Mouse (Mus musculus) hematopoietic stem cell, adult 5-6 weeks (primary cell): ENCODE measurements around the gene D1Ertd622e. TPM values are rescaled to one million over a fixed set of nuclear protein-coding genes. Genes with fewer than 3 reads are reported as not detected.

ENCODE experiments used
- ATAC-seq, 2 experiments: fragments of 125-278 bp in 1 of 2; replicated peaks in 1 of 2; 2 replicates each; pipeline ENCODE4 v1.8.0; 2016 to 2017; ENCODE audit warnings: inconsistent platforms in 2 of 2, mild to moderate bottlenecking in 2 of 2, moderate number of reproducible peaks in 2 of 2, low read depth in 1 of 2, moderate TSS enrichment in 1 of 2; ENCODE audit not compliant: low FRiP score in 2 of 2, poor library complexity in 2 of 2, severe bottlenecking in 2 of 2, insufficient read depth in 1 of 2, low TSS enrichment in 1 of 2
- total RNA-seq: library from RNA; stranded (forward); fragments of 172-1452, 232-1000 nt; gene quantifications from 2 replicates; pipeline ENCODE4 v1.2.3, GENCODE M21; 2017

The D1Ertd622e gene
- total RNA-seq, 1 experiment from 2014 or later: 34.4 TPM

DNA sequence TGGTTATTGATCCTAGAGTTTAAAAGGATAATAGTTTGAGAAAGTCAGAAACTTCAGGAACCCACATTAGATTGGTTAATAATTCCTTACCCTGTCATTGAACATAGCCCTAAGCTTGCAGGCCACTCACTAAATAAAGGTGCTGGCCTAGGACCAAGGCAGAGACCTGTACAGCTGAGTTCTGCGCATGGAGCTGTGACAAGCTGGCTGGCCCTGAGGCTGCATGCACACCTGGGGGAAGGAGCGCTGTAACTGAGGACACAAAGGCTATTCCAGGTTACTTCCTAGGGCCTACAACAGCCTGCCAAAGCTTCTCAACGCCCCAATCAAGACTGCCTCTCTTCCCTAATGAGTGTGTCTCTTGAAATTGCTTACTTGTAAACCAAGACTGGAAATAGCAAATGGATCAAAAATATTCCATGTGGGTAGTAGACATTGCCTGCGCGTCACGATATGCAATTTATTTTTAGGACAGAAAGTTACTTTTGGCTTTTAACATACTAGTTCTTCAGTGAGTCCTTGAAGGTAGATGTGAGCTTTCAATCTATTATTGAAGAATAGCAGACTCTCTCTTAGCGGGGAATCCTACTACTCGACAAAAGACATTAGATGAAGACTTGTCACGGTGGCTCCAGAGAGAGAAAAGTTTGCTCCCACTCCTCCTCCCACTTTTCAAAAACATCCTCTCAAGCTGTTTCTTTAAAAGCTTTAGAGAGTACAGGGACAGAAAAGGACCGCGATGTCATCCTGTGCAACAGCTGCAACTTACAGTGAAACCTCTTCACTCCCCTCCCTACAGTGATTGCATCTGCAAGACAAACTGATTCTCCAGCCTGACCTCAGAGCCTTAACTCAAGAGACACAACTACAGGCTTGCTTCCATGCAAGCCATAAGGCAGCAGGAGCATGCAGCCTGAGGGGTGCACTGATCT is 47.1 kb downstream of the D1Ertd622e start:
- ATAC-seq: no peak

DNA sequence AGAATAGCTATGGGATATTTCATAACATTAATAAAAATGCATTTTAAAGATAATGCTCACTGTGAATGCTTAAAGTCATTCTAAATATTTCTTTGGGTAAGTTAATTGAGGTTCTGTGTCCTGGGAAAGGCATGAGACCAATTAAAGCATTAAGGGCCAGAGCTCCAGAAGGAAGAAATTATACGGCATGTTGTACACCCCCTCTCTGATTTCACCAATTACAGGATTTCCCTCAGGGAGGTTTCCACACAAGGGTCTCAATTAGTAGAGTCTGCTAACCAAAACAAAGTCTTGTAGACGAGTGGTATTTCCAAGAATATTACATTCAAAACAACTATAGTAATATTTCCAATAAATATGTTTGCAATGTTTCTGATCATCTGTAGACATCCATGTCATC is 50.1 kb downstream of the D1Ertd622e start:
- no peak for ATAC-seq

DNA sequence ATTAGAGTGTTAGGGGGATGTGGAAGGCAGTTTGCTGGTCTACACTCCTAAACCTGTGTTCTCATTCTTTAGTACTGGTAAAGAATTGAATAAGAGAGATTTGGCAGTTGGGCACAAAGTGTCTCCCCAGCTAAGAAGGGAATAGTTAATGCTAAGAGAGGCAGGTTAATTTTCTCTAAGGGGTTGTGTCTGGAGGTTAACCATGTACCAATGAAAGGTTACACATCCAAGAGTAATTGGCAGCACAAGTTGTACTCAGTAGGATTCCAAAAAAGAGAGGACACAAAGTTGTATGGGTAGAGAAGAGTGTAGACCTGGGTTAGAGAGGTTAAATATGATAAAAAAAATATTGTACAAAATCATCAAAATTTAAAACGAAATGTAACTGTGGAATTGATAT is 58.5 kb downstream of the D1Ertd622e start:
- no peak for ATAC-seq

DNA sequence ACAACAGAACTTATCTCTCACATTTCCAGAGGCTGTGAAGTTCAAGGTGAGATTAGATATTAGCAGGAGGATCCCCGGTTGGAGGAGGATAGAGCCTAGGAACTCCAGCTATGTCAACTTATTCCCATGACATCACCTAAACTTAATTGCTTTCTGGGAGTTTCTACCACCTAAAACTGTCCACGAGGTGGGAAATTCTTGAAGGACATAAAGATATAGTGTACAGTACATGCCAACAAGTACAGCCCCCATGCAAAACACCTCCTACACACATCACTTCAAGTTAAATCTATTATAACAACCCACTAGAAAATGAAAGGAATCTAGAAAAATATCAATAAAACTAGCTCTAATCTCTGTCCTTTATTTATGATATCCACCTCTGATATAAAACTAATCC is 61.5 kb downstream of the D1Ertd622e start:
- no peak for ATAC-seq

DNA sequence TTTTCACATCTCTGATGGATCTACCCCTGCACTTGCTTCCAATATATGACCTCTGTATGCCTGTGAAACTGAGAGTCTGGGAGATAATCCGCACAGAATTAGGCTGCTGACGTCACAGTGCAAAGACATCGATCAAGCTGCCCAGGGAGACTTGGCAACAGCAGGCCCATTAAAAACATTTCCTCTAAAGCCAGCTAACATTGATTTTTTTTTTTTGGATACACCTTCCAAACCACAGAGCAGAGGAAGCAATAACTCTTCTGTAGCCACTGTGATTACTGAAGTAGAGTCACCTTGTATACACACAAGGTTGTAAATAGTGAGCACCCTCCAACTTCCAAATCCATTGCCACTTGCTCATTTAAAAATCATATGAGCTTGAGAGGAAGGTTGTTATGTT is 62.8 kb downstream of the D1Ertd622e start:
- ATAC-seq: peak in 1 of 2 experiments; percentile 12; a peak in 2 of 4 replicates

DNA sequence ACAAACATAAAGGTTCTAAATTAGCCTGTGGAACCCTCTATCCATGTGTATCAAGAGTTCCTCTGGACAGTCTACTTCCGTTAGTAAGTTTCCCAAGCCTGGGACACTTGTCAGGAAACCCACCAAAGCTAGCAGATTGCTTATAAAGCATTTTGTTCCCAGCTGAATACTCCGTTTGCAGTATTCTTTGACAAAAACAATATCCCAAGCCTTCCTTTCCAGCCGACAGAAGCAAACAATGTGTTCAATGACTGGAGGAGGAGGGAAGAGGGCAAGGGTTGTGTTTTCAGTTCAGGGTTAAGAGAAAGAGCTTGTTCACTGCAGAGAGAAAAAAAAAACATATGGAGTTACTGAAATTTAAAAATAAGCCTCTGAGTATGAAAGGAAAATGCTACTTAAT is 73.3 kb downstream of the D1Ertd622e start:
- no peak for ATAC-seq

DNA sequence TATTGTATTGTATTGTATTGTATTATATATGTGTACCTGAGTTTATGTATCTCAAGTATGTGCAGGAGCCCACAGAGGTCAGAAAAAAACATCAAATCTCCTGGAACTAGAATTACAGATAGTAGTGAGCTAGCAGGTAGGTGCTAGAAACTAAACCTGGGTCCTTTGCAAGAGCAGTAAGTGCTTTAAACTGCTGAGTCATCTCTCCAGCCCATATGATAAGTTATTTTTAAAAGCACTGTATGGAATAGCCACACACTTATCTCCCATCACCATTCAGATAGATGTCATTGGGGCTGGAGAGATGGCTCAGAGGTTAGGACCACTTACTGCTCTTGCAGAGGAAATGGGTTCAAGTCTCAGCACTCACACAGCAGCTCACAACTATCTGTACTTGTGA is 76.8 kb downstream of the D1Ertd622e start:
- ATAC-seq: no peak

DNA sequence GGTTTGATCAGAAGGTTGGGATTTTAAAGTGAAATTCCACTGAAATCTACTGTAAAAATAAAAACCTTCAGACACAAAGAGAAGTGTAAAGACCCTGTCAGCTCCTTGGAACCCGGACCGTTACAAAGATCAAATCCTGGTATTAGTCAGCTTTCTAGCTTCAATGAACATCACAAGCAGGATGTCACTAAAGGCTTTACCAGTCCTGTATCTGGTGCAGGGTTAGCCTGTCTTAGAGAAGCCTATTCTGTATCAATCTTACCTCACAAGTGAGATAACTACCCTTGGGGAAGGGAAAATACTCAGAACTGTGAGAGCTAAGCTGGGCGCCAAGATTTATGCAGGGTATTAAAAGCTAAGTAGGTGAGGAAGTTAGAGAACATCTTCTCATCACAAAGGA is 77.7 kb downstream of the D1Ertd622e start:
- ATAC-seq: no peak

DNA sequence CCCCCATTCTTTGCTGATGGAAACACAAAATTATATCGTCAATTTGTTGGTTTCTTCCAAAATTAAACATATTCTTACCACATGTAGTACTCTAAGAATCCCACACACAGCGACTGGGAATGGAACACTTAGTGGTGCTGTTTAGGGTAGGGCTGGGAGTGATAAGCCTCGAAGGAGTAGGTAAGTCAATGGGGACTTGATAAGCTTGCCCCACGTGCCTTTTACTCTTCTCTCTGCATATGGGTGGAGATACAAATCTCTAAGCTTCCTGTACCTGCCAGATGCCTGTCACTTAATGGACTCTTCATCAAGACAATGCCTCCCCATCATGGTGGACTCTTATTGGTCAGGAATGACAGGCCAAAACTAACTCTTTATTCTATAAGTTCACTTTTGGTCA is 78.8 kb downstream of the D1Ertd622e start:
- ATAC-seq: no peak

DNA sequence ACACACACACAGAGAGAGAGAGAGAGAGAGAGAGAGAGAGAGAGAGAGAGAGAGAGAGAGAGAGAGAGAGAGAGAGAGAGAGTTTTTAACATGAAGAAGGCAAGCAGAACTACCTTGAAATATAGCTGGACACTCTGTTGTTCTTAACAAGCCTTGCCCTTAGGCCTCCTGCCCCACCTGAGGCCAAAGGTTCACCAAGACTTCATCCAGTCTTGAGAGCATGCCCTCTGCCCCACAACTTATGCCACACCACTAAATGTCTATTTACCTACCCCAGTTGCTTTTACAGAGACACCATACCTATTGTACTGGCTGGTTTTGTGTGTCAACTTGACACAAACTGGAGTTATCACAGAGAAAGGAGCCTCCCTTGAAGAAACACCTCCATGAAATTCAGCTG is 81.2 kb downstream of the D1Ertd622e start:
- ATAC-seq: 0 out of 4 replicates have a peak, but pooled peaks of 1 of the 2 experiments have one; percentile 17

DNA sequence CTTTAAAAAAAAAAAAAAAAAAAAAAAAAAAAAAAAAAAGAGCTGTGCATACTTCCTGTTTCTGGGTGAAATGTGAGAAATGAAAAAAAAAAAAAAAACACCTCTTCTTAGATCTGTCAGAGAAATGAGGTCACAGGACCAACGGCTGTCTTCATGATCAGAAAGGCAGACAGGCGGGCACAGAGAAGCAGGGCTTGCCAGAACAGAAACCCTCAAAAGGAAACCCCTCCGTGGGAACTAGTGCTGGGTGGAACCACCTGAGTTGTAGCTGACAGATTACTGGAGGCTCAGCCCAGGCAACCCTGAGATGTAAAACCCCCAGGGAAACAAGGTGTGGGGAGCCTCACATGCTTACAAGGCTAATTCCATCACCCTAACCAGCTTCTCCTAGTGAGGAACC is 81.6 kb downstream of the D1Ertd622e start:
- ATAC-seq: peak; percentile 100

DNA sequence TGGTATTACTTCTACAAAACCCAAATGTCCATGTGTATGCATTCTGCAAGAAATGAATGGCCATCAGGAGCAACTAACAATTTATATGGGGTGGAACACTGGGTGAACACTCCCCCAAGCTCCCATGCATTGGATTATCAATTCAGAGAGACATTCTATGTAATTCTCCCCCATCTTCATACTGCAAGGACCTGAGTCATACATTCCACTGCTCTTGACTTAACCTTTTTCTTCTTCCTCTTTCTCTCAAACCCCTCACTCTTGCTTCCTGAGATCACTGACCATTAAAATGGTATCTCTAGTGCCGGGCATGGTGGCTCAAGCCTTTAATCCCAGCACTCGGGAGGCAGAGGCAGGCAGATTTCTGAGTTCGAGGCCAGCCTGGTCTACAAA is 83.9 kb downstream of the D1Ertd622e start:
- ATAC-seq: no peak

DNA sequence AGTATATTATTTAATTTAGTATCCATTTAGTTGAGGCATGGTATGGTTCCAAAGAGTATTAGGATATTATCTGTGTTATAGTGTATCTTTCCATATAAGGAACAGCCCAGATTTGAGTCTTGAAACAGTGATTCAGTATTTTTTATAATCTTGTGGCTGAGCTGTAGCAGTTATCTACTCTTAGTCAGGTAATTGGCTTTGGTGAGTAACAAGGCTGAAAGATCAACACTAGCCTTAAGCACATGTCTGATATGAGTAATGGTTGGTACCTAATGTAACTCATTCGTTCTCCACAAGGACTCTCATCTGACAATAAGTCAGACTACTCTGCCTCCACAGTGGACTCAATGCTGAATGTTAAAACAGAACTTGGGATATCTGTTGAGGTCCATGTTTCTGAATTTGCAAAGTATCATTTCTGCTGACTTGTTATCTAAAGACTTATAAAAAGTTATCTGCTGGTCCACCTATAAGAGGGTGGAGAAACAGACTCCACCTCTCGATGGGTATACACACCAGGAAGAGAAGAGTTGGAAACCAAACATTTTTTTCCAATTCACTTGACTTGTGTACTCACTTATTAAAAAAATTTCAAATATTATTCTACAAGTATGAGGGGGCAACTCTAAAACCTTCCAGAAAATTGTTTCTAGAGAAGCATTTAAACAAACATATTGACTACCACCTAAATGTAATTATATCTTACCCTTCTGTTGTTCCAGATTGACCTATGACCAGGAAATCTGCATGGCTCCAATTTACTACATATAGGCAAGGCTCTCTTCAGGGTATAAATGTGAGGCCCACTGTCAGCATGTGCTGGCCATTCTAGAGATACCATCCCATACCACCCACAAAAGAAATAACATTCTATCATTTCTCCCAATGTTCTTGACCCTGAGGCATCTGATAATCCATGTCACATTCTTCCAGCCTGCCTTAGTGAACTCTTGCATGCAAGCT is 84.5 kb downstream of the D1Ertd622e start:
- ATAC-seq: no peak

DNA sequence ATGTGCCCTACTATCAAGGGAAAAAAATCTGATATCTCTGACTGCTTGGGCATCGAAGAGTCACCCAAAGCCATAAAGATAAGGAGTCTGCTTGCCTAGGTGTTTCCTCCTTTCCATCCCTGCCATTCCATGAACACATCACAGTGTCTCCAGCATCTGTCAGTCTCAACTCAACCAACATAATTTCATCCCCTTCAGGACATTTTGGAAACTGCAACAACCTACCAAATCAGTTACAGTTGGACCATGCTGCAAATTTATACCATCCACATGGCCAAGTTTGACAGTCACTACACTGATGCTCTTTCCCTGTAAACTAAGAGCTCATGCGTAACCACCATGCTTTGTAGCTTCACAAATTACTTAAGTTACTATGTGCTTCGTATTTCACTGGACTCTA is 85.3 kb downstream of the D1Ertd622e start:
- no peak for ATAC-seq

DNA sequence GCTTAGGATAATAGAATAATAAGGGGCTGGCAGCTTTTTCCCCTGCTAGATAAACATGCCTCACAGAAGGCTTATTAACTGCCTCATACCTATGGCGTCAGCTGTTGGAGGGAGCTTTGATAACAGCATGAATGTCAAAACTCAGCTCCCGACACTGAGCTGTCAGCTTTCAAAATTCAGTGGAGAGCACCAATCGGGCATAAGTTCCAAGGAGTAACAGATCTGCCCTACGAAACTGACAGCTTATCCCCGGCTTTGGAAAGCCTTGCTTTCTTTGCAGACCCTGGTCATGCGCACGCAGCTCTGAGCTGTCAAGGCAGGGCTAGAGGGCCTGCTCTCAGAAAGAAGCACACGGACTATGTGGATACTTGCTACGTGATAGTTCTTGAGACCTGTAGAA is 91.1 kb downstream of the D1Ertd622e start:
- ATAC-seq: no peak

DNA sequence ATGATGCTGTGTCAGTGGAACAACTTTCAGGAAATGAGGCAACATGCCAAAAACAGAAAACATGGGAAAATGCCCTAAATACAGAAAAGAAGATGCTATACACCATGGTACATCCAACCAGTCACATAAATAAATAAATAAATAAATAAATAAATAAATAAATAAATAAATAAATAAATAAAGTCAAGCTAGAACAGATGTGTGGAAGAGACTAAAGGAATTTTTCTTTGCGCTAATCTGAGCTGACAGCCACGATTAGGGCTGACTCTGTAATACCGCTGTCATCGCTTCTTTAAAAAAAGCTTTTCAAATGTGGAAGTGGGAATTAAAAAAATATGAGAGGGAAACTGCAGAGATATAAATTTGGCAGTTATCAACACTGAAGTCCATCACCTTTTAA is 93.9 kb downstream of the D1Ertd622e start:
- no peak for ATAC-seq

DNA sequence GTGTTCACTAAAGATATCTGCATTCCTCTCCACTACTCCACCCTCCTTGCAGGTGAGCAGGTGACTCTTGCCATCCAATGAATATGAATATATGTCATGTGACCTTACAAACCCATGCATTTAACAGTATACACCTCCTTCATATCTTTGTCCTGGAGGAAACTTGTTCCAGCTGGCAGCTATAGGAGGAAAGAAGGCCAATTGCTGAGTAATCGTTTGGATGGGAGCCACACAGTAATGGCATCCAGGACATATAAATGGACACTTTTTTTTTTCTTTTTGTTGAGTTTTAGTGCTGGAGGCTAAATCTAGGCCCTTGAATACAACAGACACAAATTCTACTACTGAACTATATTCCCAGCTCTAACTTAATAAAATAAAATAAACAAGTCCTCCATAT is 97.2 kb downstream of the D1Ertd622e start:
- no peak for ATAC-seq

DNA sequence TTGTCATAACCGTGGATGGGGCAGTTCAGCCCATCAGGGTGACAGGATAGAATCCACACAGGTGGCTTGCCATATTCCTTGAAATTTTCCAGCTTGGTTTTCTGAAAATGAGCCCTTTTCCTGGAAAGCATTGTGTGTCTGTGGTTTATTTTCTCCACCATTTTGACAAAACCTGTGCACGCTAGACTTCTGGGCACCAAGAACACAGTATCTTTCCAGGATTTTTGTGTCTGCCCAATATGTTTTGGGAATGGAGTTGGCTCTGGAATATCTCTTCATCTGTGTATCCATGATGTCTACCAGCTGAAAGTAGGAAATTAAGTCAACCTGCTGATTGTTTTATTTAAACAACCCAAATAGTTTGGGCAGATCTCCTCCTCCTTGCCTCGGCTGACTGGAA is 99.0 kb downstream of the D1Ertd622e start:
- no peak for ATAC-seq
